Mouse (Mus musculus) olfactory bulb, adult 2 months (tissue): ENCODE results near the gene Apoe.

Experiments used
- CTCF ChIP-seq: fragments of 200-500 bp; IDR thresholded peaks from 2 replicates; pipeline ENCODE4 v1.5.1; 2012; ENCODE audit warnings: low read depth, mild to moderate bottlenecking, low read length, moderate library complexity; ENCODE audit not compliant: insufficient read depth
- POLR2A ChIP-seq: fragments of 200-500 bp; IDR thresholded peaks from 2 replicates; pipeline ENCODE4 v1.6.1; 2012; ENCODE audit warnings: mild to moderate bottlenecking, low read depth, low read length, moderate library complexity; ENCODE audit not compliant: insufficient read depth

DNA sequence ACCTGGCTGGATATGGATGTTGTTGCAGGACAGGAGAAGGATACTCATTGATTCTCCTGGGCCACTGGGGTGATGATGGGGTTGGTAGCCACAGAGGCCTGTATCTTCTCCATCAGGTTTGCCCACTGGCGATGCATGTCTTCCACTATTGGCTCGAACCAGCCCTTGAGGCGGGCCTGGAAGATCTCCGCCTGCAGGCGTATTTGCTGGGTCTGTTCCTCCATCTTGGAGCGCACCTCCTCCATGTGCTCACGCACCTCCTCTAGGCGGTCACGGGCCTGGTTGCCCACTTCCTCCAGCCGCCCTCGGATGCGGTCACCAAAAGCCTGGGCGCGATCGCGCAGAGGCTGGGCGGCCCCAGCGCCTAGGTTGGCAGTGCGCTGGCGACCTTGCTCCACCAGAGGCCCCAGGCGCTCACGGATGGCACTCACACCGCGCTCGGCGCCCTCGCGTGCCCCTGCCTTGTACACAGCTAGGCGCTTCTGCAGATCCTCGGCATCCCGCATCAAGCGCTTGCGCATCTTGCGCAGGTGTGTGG lies 2.6 kb downstream of the Apoe start:
- TF ChIP-seq CTCF, result no peak
- no peak for TF ChIP-seq POLR2A
